Mouse (Mus musculus) embryonic stem cell, embryonic (primary cell): ENCODE results near the gene Psmd9.

Source experiments
- CTCF ChIA-PET, 4 experiments: fragments of 300-600 bp in 2 of 4; fragments of 350-600 bp in 2 of 4; sonication (Branson Sonifier 250); formaldehyde crosslinking; loops; one replicate each; lab custom pipeline; 2022; ENCODE audit warnings: inconsistent platforms in 2 of 4; lab: Charles Lee
- POLR2A ChIA-PET, 4 experiments: fragments of 300-600 bp in 2 of 4; fragments of 350-600 bp in 2 of 4; sonication (Branson Sonifier 250); formaldehyde crosslinking; loops; one replicate each; lab custom pipeline; 2022; ENCODE audit warnings: antibody characterized with exemption in 4 of 4, inconsistent platforms in 1 of 4; lab: Charles Lee

The Psmd9 gene

DNA sequence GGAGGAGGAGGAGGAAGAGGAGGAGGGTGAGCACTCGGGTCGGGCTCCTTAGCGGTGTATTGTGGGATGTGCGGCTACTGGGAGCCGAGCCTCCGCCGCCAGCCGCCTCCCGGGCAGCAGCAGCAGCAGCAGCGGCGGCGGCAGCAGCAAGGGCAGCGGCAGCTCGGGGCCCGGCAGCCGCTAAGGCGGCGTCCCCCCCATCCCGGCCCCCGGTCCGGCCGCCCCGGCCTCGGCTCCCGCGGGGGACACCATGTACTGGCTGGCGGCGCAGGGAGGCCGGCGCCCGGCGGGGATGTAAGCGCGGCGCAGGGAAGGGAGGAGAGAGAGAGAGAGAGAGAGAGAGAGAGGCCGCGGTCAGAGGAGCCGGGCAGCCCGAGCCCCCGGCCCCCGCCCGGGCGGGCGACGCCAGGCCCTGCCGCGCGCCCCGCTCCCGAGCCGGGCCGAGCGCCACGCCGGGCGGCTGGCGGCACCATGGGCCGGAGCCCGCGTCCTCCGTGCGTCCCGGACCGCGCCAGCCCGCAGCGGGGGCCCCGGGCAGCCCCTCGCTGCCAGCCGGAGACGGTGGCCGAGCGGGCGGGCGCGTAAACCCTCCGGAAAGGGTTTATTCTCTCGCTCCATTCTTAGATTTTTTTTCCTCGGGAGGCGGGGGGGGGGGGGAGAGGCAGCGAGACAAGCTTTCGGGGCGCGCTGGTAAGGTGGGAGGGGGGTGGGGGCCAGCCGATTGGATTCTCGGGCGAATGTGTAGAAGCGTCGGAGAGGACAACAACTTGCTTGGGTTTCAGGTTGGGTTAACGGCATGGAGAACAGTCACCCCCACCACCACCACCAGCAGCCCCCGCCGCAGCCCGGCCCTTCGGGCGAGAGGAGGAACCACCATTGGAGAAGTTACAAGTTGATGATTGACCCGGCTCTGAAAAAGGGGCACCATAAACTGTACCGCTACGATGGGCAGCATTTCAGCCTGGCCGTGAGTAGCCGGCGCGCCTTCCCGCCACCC is 26.8 kb upstream of the Psmd9 start, which contains the start of gene Setd1b:
Gene Setd1b (plus strand): TSS at position 33 of the 997 bp plus-strand sequence.
- CTCF ChIA-PET = interaction anchor here (0.8 to 3.8 kb wide), 12 partner anchors 7 to 186 kb away, joined by 3 to 30 read pairs (median 3); partner anchors contain the start of gene Rhof (in 3 of the 4)
- POLR2A ChIA-PET = interaction anchor here in 3 of 4 experiments (0.6 to 11.5 kb wide), 25 partner anchors 4 to 617 kb away, joined by 3 to 473 read pairs (median 3); partner anchors contain the start of genes Rhof (in 2 of the 3), Setd1b (in 2 of the 3), Orai1 (in 1 of the 3) and Wdr66 (in 1 of the 3)

DNA sequence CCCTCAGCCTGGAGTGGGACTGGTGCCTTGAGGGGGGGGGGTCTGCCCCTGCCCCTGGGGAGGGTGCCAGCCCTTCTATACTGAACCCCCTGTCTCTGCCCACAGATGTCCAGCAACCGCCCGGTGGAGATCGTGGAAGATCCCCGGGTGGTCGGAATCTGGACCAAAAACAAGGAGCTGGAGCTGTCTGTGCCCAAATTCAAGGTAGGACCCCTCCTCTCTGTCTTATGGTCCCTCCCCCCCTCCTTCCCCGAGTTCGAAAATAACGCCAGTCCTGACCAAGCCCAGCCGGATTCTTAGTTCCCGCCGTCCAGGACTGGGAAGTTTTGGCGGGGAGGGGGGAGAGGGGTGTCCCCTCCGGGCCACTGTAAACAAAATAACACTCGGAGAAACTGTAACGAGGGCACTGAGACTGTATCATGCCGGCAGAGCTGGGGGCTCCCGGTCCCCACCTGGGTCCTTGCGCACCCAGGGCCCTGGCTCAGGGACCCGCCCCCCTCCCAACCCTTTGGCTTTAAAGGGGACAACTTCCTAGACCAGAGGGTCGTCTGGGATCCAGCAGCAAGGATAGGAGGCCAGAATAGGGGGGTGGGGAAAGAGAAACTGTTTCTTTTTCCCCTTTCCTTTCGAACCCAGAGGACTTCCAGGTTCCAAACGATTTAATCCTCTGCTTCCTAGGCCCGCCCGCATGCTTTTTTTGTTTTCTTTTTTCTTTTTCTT is 25.8 kb upstream of the Psmd9 start:
- ChIA-PET CTCF (interaction anchor here (0.5 to 3.8 kb wide), 10 partner anchors 10 to 187 kb away, joined by 3 to 30 read pairs (median 4); partner anchors contain the start of gene Rhof (in 2 of the 4)), POLR2A (interaction anchor here in 3 of 4 experiments (0.6 to 11.4 kb wide), 13 partner anchors 7 to 423 kb away, joined by 3 to 473 read pairs (median 3); partner anchors contain the start of genes Rhof (in 2 of the 3), Setd1b (in 2 of the 3) and Orai1 (in 1 of the 3))

DNA sequence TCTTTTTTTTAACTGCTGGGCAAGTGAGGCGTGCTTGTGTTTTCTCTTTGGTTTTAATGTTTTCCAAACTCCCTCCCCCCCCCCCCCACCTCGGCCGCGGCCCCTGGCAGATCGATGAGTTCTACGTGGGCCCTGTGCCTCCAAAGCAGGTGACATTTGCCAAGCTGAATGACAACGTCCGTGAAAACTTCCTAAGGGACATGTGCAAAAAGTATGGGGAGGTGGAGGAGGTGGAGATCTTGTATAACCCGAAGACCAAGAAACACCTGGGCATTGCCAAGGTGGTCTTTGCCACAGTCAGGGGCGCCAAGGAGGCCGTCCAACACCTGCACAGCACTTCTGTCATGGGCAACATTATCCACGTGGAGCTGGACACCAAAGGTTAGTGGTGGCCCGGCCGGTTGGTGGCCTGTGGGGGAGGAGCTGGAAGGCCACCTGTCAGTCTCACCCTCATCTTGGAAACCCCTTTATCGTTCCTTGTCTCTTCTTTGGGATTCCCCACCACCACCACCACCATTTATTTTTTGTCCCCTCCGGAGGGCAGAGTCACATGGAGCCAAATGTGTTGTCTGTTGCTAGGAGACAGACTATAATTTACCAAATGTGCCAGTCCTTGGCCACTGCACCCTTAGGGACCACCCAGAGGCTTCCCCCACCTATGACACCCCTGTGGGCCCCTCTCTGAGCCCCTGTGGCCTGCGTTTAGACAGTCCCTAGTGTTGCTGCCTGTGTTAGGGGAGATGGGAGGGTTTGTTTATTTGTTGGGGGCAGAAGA is 25.1 kb upstream of the Psmd9 start:
- CTCF ChIA-PET = interaction anchor here in 2 of 4 experiments (0.5 to 3.8 kb wide), 7 partner anchors 10 to 71 kb away, joined by 3 to 30 read pairs (median 3); partner anchors contain the start of gene Rhof (in 1 of the 2)
- POLR2A ChIA-PET = interaction anchor here in 3 of 4 experiments (0.6 to 11.4 kb wide), 7 partner anchors 7 to 367 kb away, joined by 3 to 473 read pairs (median 3); partner anchors contain the start of genes Rhof (in 2 of the 3), Setd1b (in 2 of the 3) and Orai1 (in 1 of the 3)

DNA sequence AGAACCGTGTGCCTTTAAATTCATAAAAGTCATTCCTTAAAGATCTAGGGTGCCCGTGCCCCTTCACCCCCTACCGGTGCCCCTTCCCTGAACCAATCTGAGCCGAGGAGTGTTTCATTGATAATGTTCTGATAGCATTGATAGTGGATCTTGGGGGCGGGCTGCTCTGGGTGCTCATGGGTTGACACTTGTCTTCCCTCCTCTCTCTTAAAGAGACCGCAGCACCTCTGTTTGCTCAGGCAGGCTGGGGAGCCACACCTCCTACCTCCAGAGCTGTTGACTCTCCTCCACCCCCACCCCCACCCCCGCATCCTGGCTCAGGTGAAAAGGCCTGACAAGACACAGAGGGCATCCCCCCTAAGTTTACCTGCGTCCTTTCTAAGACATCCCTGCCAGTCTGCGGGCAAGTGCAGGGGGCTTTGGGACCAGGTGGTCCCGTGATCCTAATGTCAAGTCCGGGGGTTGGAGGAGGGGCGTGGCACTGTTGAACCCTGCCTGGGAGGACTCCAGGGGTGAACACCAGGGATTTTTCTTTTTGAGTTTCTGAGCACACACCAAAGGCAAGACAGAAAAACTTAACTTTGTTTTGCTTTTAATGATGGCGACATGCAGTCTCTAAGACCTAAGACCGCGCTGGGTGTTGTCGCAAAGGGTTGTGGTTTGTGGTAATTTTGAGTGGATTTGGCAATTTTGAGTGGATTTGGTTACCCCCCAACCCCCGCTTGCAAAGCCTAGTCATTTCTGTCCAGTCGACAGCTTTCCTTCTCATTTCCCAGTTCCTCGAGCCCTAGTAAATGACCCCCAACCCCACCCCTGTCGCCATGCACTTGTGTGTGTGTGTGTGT is 24.2 kb upstream of the Psmd9 start:
- ChIA-PET CTCF (interaction anchor here in 3 of 4 experiments (1.9 to 7.1 kb wide), 6 partner anchors 10 to 27 kb away, joined by 8 to 427 read pairs (median 11); partner anchors contain the start of gene Rhof (in 2 of the 3)), POLR2A (interaction anchor here in 3 of 4 experiments (0.6 to 11.4 kb wide), 6 partner anchors 8 to 255 kb away, joined by 3 to 473 read pairs (median 4); partner anchors contain the start of genes Rhof (in 2 of the 3) and Setd1b (in 2 of the 3))

DNA sequence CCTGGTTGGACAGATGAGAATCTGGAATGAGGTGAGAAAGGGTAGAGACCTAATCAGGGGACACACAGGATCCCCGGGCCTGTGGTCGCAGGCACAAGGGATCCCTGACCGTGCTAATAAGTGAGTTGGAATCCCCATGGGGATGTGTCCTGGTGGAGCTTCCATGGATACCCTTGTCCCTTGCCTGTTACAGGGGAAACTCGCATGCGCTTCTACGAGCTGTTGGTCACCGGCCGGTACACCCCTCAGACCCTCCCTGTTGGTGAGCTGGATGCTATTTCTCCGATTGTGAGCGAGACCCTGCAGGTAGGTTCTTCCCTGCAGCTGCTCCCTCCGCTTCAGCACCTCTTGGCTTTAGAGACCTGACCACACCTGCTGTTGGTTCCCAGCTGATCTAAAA is 22.9 kb upstream of the Psmd9 start:
- ChIA-PET CTCF (interaction anchor here (0.5 to 7.1 kb wide), 9 partner anchors 9 to 66 kb away, joined by 3 to 427 read pairs (median 9); partner anchors contain the start of gene Rhof (in 3 of the 4)), POLR2A (interaction anchor here (0.8 to 11.4 kb wide), 5 partner anchors 9 to 28 kb away, joined by 3 to 473 read pairs (median 3); partner anchors contain the start of genes Rhof (in 2 of the 4) and Setd1b (in 2 of the 4))

DNA sequence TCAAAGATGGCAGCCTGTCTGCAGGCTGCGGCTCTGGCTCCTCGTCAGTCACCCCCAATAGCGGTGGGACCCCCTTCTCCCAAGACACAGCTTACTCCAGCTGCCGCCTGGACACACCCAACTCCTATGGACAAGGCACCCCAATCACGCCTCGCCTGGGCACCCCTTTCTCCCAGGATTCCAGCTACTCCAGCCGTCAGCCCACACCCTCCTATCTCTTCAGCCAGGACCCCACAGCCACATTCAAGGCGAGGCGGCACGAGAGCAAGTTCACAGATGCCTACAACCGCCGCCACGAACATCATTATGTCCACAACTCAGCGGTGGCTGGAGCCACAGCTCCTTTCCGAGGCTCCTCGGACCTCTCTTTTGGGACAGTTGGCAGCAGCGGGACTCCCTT is 21.6 kb upstream of the Psmd9 start:
- ChIA-PET POLR2A (interaction anchor here (0.5 to 11.4 kb wide), 8 partner anchors 11 to 249 kb away, joined by 3 to 473 read pairs (median 8); partner anchors contain the start of genes Rhof (in 4 of the 4) and Setd1b (in 2 of the 4)), CTCF (interaction anchor here in 3 of 4 experiments (0.6 to 7.1 kb wide), 10 partner anchors 8 to 84 kb away, joined by 3 to 427 read pairs (median 3); partner anchors contain the start of gene Rhof (in 2 of the 3))

DNA sequence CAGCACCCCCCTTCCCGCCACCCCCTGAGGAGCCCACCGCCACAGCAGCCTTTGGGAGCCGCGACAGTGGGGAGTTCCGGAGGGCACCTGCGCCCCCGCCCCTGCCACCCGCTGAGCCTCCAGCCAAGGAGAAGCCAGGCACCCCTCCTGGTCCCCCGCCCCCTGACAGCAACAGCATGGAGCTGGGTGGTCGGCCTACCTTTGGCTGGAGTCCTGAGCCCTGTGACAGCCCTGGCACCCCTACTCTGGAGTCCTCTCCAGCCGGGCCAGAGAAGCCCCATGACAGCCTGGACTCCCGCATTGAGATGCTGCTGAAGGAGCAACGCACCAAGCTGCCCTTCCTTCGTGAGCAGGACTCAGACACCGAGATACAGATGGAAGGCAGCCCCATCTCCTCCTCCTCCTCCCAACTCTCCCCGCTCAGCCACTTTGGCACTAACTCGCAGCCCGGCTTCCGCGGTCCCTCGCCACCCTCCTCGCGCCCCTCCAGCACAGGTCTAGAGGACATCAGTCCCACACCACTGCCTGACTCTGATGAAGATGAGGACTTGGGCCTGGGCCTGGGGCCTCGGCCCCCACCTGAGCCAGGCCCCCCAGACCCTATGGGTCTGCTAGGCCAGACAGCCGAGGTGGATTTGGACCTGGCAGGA is 21.0 kb upstream of the Psmd9 start:
- CTCF ChIA-PET = interaction anchor here (0.7 to 7.1 kb wide), 15 partner anchors 10 to 465 kb away, joined by 3 to 427 read pairs (median 7); partner anchors contain the start of gene Rhof (in 4 of the 4)
- POLR2A ChIA-PET = interaction anchor here (0.6 to 11.4 kb wide), 12 partner anchors 11 to 857 kb away, joined by 3 to 473 read pairs (median 8); partner anchors contain the start of genes Rhof (in 4 of the 4) and Setd1b (in 2 of the 4)

DNA sequence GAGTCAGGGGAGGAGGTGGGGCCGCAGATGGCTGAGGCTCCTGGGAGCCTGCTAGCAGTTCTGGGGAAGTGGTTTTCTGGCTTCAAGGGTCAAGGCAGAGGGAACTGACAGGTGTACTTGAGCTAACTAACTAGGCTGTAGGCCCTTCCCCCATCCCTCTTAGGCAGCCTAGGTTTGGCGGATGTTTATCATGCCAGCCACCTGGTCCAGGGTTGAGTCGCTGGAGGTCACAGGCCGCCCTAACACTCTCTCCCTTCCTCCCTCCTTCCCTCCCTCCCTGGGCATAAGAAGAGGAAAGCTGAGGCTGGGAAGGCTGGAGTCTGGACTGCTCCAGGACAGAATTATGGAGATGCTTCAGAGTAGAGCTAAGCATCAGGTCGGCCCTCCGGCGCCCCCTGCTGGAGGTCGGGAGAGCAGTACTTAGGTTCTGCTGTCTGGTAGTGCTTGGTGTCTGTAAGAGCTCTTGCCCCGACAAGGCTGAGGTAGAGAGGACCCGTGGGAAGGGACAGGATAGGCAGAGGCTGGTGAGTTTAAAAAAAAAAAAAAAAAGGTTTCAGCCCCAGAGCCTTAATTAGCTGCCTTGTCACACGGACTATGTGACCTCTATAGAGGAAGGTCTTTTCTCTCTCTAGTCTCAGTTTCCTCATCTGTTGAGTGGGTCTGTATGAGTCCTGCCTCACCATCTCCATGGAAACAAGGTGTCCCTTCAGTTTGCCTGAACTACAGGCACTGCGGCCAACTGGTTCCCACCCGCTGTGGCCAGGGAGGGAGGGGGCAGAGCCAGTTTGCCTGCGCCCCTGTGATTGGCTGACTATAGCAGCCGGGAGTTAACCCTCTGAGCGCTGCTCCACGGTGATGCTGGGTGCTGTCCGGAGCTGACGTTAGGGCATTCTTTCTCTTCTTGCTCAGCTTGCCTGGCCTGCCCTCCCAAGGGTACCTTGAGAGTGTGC is 19.5 kb upstream of the Psmd9 start:
- ChIA-PET POLR2A (interaction anchor here (0.6 to 11.4 kb wide), 56 partner anchors 8 to 1308 kb away, joined by 3 to 473 read pairs (median 4); partner anchors contain the start of genes Rhof (in 4 of the 4), Setd1b (in 3 of the 4), Psmd9 (in 2 of the 4) and Orai1 (in 1 of the 4)), CTCF (interaction anchor here (0.5 to 7.1 kb wide), 95 partner anchors 8 to 1214 kb away, joined by 3 to 427 read pairs (median 5); partner anchors contain the start of genes Rhof (in 4 of the 4), Orai1 (in 2 of the 4), Psmd9 (in 2 of the 4) and Setd1b (in 2 of the 4))

DNA sequence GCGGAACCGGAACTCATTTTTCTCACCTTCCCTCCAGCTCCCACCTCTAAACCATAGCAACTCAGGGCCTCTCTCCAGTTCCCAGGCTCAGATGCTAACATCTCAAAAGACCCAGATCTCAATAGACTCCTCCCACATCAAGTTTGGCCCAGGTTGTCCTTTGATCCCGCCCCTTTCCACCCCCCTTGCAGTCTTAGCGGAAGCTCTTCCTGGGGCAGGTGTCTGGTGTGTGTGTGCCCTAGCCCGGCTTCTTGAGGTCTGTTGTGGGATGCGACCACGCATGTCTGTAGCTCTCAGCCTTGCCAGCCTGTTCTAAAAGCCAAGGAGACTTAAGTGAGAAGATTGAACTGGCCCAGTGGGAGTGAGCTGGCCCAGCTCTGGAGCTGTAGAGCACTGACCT is 18.6 kb upstream of the Psmd9 start:
- POLR2A ChIA-PET = interaction anchor here (0.6 to 11.4 kb wide), 25 partner anchors 8 to 851 kb away, joined by 3 to 473 read pairs (median 6); partner anchors contain the start of genes Rhof (in 4 of the 4), Setd1b (in 2 of the 4), Orai1 (in 1 of the 4) and Psmd9 (in 1 of the 4)
- CTCF ChIA-PET = interaction anchor here (0.6 to 7.1 kb wide), 34 partner anchors 7 to 1145 kb away, joined by 3 to 427 read pairs (median 7); partner anchors contain the start of genes Rhof (in 4 of the 4), Setd1b (in 2 of the 4), Psmd9 (in 1 of the 4) and Wdr66 (in 1 of the 4)

DNA sequence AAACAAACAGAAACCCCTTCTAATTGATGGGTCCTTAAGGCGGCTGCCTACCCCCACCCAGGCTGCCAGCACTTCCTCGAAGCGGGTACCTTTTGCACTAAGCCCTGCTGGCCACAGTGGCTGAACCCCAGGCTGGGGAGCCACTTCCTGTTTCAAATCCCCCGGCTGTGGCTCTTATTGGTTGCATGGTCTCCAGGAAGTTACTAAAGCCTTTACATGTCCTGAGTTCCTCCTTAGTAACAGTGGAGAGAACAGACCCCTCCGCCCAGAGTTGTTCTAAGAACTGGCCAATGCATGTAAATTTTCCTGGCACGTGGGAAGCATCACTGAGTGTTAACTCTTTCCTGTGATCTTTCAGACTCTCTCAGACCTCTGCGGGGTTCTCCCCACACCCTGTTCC is 18.1 kb upstream of the Psmd9 start:
- ChIA-PET CTCF (interaction anchor here (0.6 to 7.1 kb wide), 20 partner anchors 7 to 1145 kb away, joined by 3 to 427 read pairs (median 8); partner anchors contain the start of genes Rhof (in 4 of the 4) and Setd1b (in 1 of the 4)), POLR2A (interaction anchor here (0.6 to 11.4 kb wide), 14 partner anchors 8 to 78 kb away, joined by 3 to 473 read pairs (median 16); partner anchors contain the start of genes Rhof (in 4 of the 4) and Setd1b (in 2 of the 4))

DNA sequence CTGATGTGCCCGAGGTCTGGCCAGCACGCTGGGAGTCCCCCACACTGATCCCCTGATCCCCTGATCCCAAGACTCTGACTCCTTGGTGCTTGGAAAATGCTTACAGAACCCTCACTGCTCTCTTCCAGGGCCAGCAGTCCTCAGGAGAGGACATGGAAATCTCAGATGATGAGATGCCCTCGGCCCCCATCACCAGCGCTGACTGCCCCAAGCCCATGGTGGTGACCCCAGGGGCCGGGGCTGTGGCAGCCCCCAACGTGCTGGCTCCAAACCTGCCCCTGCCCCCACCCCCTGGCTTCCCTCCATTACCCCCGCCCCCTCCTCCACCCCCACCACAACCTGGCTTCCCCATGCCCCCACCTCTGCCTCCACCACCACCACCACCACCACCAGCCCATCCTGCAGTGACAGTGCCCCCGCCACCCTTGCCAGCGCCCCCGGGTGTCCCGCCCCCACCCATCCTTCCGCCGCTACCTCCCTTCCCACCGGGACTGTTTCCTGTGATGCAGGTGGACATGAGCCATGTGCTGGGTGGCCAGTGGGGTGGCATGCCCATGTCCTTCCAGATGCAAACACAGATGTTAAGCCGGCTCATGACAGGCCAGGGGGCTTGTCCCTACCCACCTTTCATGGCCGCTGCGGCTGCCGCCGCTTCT is 17.4 kb upstream of the Psmd9 start:
- ChIA-PET POLR2A (interaction anchor here in 3 of 4 experiments (1.5 to 11.4 kb wide), 5 partner anchors 7 to 76 kb away, joined by 4 to 473 read pairs (median 135); partner anchors contain the start of genes Rhof (in 3 of the 3) and Setd1b (in 2 of the 3)), CTCF (interaction anchor here in 2 of 4 experiments (2.8 to 7.1 kb wide), 3 partner anchors 17 to 20 kb away, joined by 30 to 427 read pairs (median 82); partner anchors contain the start of gene Rhof (in 2 of the 2))

DNA sequence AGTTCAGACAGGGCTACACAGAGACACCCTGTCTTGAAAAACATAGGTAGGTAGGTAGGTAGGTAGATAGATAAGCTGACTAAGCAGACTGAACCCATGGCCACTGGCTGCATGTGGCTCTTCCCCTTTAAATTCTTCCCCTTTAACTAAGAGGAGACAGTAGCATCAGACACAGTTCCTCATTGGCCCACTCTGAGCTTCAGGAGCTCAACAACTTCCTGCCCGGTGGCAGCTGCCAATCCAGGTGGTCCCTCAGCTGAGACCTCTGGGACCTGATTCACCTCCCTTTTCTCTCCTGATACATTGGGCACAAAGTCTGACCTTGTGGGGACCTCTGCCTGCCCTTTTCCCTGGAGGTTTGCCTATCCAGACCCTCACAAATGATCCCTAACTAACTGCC is 16.3 kb upstream of the Psmd9 start:
- ChIA-PET CTCF (interaction anchor here (0.6 to 7.2 kb wide), 7 partner anchors 14 to 242 kb away, joined by 3 to 187 read pairs (median 5); partner anchors contain the start of genes Rhof (in 3 of the 4) and Mlxip (in 1 of the 4)), POLR2A (interaction anchor here (0.6 to 10.4 kb wide), 10 partner anchors 9 to 299 kb away, joined by 3 to 233 read pairs (median 4); partner anchors contain the start of genes Rhof (in 3 of the 4) and Setd1b (in 1 of the 4))
